Mouse (Mus musculus) lung, adult 2 months (tissue): ENCODE data around the gene Camkmt. TPM values are rescaled to one million over a fixed set of nuclear protein-coding genes. Genes with fewer than 3 reads are reported as not detected.

Source experiments
- DNase-seq: peaks from one replicate; pipeline ENCODE4 v3.0.0; 2022
- H3K4me1 ChIP-seq: fragments of 200-500 bp; 2 replicates; pipeline ENCODE4 v1.6.1; 2011; ENCODE audit warnings: low read length; ENCODE audit not compliant: control insufficient read depth, insufficient read depth
- H3K4me3 ChIP-seq: fragments of 200-500 bp; replicated peaks from 2 replicates; pipeline ENCODE3; 2011; ENCODE audit warnings: low read depth, mild to moderate bottlenecking, control low read depth, low read length; ENCODE audit errors: extremely low read depth
- CTCF ChIP-seq: fragments of 200-500 bp; IDR thresholded peaks from 2 replicates; pipeline ENCODE4 v1.5.1; 2011; ENCODE audit warnings: mild to moderate bottlenecking, low read length, control low read depth; ENCODE audit not compliant: insufficient read depth
- POLR2A ChIP-seq: fragments of 200-500 bp; IDR thresholded peaks from 2 replicates; pipeline ENCODE4 v1.6.1; 2011; ENCODE audit warnings: low read depth, mild to moderate bottlenecking, control low read depth, low read length, borderline replicate concordance; ENCODE audit errors: extremely low read depth
- whole genome bisulfite sequencing: fragments of 180-500 bp; shearing (Covaris S2); methylation state at CpG from one replicate; pipeline ENCODE4 v1.1.7; 2018; 5-methylcytosine and 5-hydroxymethylcytosine counted together
- polyA plus RNA-seq: library from polyadenylated mRNA; depleted of rRNA; stranded (reverse); fragments of >200 nt; gene quantifications from 2 replicates; pipeline ENCODE4 v1.2.3, GENCODE M21; 2012

Gene Camkmt
- polyA plus RNA-seq, 1 experiment, result 1.8 TPM

- WGBS, result 5% methylated on average over 23 of the region's 23 CpGs
- Histone ChIP-seq H3K4me3 (no peak overlapping the region), H3K4me1 (0 out of 2 replicates have a peak, but pooled peaks cover 2% of the 10 kb centered on the region)
- DNase-seq, result no peak
- TF ChIP-seq CTCF (no peak), POLR2A (no peak)
Measured at GRCm38 (mm10) chr17:85454419-85454983, 364.1 kb downstream of the Camkmt start.

- 4% methylated on average over 16 of the region's 16 CpGs for WGBS
- H3K4me3 ChIP-seq, result no peak overlapping the region
- H3K4me1 ChIP-seq, result 0 out of 2 replicates have a peak, but pooled peaks cover 2% of the 10 kb centered on the region
- TF ChIP-seq POLR2A, result no peak
- no peak for TF ChIP-seq CTCF
- no peak for DNase-seq
Measured at GRCm38 (mm10) chr17:85455063-85455462, 364.7 kb downstream of the Camkmt start.

GRCm38 (mm10) chr17:85458075-85458474 lies 367.7 kb downstream of the Camkmt start:
- TF ChIP-seq CTCF, result no peak
- TF ChIP-seq POLR2A, result no peak
- 0 out of 2 replicates have a peak, but pooled peaks cover 2% of the 10 kb centered on the region for H3K4me1 ChIP-seq
- H3K4me3 ChIP-seq, result no peak overlapping the region
- 7% methylated on average over 14 of the region's 14 CpGs for WGBS
- no peak for DNase-seq

GRCm38 (mm10) chr17:85458589-85458988 lies 368.2 kb downstream of the Camkmt start:
- WGBS, result 27% methylated on average over 9 of the region's 9 CpGs

GRCm38 (mm10) chr17:85461577-85461976 lies 371.2 kb downstream of the Camkmt start:
- Histone ChIP-seq H3K4me3 (no peak overlapping the region), H3K4me1 (no peaks in the 10 kb centered on the region)
- WGBS, result 36% methylated on average over 3 of the region's 3 CpGs
- DNase-seq, result no peak
- TF ChIP-seq CTCF (no peak), POLR2A (no peak)

More at GRCm38 (mm10) chr17:85458589-85458988, 368.2 kb downstream of the Camkmt start:
- H3K4me3 ChIP-seq, result no peak overlapping the region
- TF ChIP-seq POLR2A (no peak), CTCF (no peak)
- no peak for DNase-seq
- H3K4me1 ChIP-seq, result 0 out of 2 replicates have a peak, but pooled peaks cover 2% of the 10 kb centered on the region

- no peak for DNase-seq
- H3K4me3 ChIP-seq, result no peak overlapping the region
- WGBS, result 15% methylated on average over 22 of the region's 22 CpGs
- no peaks in the 10 kb centered on the region for H3K4me1 ChIP-seq
- TF ChIP-seq POLR2A (no peak), CTCF (no peak)
Measured at GRCm38 (mm10) chr17:85463497-85464392, 373.4 kb downstream of the Camkmt start.

GRCm38 (mm10) chr17:85464466-85465411 lies 374.4 kb downstream of the Camkmt start:
- WGBS, result 4% methylated on average over 40 of the region's 40 CpGs
- TF ChIP-seq CTCF, result no peak
- TF ChIP-seq POLR2A, result no peak
- Histone ChIP-seq H3K4me3 (no peak overlapping the region), H3K4me1 (no peaks in the 10 kb centered on the region)
- DNase-seq, result no peak

- whole genome bisulfite sequencing, result 65% methylated on average over 4 of the region's 4 CpGs
- no peaks in the 10 kb centered on the region for H3K4me1 ChIP-seq
- no peak for DNase-seq
- TF ChIP-seq POLR2A, result no peak
- no peak for TF ChIP-seq CTCF
- no peak overlapping the region for H3K4me3 ChIP-seq
Measured at GRCm38 (mm10) chr17:85469776-85470175, 379.4 kb downstream of the Camkmt start.

GRCm38 (mm10) chr17:85472687-85473202 lies 382.4 kb downstream of the Camkmt start:
- Histone ChIP-seq H3K4me1 (no peaks in the 10 kb centered on the region), H3K4me3 (no peak overlapping the region)
- WGBS, result 5% methylated on average over 5 of the region's 5 CpGs
- no peak for DNase-seq
- TF ChIP-seq POLR2A (no peak), CTCF (no peak)
